Mouse (Mus musculus) urinary bladder, postnatal 4 days (tissue): ENCODE results near the gene Hdac9.
A peak's percentile ranks its signal among the peaks of the same experiment; 100 is the strongest.

Source experiments
- DNase-seq, 2 experiments: peaks; one replicate each; pipeline ENCODE4 v3.0.0; 2021 to 2022; ENCODE audit warnings: low spot score in 2 of 2

Hdac9 gene

GRCm38 (mm10) chr12:34916995-34917394 lies at the start of gene Hdac9:
TSS of gene Hdac9 (minus strand) at chr12:34917095.
- no peak for DNase-seq

- DNase-seq: no peak
Observed at GRCm38 (mm10) chr12:34949066-34949706, 32.3 kb upstream of the Hdac9 start.

DNA sequence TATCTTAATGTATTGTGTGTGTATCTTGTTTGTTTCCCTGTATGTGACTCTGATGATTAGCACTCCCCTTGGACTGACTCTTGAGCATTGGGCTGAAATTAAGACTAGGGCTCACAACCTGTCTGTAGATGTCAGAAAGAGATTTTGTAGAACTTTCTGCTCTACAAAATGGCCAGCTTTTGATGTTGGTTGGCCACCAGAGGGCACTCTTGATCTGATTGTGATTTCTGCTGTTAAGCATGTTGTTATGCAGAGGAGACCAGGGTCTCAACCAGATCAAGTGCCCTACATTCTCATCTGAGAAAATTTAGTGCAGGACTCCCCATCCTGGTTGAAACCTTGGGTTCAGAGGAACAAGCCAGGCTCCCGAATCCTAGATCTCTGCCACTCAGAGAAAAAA lies 21.0 kb upstream of the Hdac9 start:
- DNase-seq: no peak

- no peak for DNase-seq
Observed at GRCm38 (mm10) chr12:34908008-34908407, 8.9 kb downstream of the Hdac9 start.

- DNase-seq: no peak
Observed at GRCm38 (mm10) chr12:34907506-34907850, 9.4 kb downstream of the Hdac9 start.

GRCm38 (mm10) chr12:34906704-34907505 lies 10.0 kb downstream of the Hdac9 start:
- peak in 1 of 2 experiments; percentile 18 for DNase-seq

DNA sequence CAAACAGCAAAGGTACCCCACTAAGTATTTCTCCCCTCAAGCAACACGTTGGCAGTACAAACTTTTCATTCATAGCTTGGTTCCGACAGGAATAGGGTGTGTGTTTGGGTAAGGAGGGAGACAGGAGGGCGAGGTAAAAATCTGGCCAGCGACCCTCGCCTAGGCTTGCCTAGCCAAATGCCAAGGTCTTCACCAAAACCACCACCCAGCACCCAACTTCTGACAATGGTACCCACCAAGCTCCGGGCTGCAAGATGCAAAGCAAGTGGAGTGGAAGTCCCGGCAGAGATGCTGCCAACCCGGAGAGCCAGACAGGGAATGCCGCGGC lies 10.6 kb downstream of the Hdac9 start:
- no peak for DNase-seq

DNA sequence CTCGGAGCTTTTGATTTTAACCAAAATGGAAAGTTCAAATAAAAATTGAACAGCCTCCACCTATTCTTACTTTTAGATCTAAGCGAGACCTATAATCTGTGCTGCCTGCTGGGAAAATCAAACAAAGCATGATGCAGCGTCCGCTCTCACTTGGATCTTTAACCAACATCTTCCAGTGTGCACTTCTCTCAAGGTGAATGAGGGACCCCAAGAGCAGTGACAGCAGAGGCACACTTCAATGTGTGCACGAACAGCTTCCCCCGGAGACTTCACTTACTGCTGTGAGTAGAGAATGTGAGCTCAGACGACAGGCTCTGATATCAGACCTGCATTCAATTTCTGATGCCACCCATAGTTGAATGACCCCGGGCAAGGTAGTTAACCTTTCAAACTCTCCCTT lies 16.7 kb downstream of the Hdac9 start:
- DNase-seq: no peak

- no peak for DNase-seq
Observed at GRCm38 (mm10) chr12:34894867-34895266, 22.0 kb downstream of the Hdac9 start.

DNA sequence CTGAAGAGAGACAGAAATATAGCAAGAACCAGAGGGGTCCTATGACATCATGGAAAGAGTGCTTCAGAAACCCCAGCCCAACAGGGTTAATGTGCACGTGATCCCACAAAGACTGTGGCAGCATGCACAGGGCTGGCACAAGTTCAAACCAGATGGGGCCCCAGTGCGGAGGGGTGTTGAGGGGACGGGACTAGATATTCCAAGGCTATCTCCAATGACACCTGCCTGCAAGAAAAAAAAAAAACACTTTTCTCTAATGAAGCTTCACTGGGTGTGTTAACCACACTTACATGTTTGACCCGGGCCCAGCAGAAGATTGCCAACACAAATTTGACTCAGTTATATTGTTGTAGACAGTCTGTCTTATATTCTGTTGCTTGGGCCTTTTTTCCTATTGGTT lies 28.2 kb downstream of the Hdac9 start:
- DNase-seq: no peak

GRCm38 (mm10) chr12:34874926-34875325 lies 42.0 kb downstream of the Hdac9 start:
- DNase-seq: no peak

DNA sequence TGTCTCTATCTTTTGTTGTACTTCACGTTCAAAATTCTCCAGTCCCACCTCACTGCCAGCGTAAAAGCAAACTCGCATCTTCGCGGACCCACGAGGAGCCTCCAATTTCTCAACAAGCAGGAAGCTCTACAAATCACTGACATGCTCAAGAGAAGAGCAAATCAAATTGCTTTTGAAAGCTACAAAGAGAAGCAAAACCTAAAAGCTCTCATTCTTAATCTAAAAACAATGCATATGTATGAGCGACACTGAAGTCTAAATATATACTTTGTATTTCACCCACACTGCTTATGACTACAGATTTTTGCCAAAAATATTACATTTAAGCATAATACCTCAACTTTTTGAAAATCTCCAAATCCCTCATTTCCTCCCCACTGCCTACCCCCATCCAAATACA lies 45.9 kb downstream of the Hdac9 start:
- no peak for DNase-seq

DNA sequence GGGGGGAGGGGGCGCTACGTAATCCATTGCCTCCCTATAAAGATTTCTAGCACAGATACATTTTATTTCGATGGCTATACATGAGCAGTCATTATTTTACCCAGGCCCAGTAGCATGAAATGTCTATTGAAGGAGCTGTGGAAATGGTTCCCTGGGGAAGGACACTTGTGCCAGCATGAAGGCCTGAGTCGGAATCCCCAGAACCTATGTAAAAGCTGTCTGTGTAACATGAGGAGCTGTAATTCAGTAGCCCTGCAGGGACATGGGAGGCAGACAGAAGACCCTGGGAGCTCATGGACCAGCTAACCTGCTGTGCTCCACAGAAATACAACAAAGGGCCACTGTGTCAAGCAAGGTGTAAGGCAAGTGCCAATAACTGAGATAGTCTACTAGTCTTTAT lies 75.7 kb downstream of the Hdac9 start:
- DNase-seq: no peak

- DNase-seq: no peak
Observed at GRCm38 (mm10) chr12:34837318-34837717, 79.6 kb downstream of the Hdac9 start.

DNA sequence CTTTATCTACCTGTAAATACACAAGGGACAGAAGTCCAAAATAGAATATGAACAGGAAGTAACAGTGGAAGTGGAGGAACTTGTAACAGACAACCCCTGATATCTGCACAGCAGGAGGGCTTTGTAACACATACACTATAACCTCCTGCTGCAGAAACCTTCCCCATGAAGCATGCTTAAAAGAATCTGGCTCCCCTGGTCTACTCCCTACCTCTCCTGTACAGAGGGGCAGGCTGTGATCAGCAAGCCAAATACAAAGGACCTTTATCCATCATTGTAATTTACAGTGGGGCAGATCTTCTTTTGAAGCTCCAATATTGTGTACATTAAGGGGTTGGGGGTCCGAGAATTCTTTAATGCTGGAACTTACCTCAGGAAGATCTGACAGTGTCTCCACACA lies 80.0 kb downstream of the Hdac9 start:
- DNase-seq: no peak

DNA sequence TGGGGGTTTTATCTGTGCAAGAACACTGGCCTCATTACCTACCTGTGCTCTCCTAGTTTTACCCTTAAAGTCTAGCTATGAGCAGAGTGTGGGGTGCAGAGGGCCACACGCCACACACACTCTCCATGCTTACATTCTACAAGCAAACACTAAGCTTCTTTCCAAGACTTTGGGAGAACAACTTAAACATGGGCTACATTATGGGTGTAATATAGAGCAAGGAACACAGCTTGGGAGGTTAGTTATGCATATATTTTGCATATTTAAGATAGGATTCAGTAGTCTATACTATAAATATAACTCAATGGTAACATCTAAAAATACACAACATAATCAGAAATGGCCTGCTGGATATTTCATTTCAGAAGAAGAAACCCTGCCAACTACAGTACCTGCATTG lies 80.8 kb downstream of the Hdac9 start:
- no peak for DNase-seq

- DNase-seq: no peak
Observed at GRCm38 (mm10) chr12:34835493-34835892, 81.4 kb downstream of the Hdac9 start.

DNA sequence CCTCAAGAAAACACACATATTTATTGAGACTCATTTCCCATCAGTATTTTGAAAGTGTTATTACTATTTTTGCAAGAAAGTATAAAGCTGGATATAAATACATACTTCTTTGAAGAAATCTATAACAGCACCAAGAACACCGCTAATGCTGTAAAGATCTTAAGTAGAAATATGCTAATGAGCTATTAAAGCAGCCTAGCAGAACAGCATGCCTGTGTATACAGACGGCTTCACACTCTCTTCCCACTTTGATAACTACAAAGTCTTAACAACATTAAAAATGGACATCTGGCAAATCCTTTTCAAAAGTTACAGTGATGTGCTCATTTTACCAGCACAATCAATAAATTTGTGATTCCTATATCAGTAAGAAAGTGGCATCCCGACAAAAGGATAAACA lies 88.2 kb downstream of the Hdac9 start:
- DNase-seq: no peak

- no peak for DNase-seq
Observed at GRCm38 (mm10) chr12:34826931-34827330, 90.0 kb downstream of the Hdac9 start.

DNA sequence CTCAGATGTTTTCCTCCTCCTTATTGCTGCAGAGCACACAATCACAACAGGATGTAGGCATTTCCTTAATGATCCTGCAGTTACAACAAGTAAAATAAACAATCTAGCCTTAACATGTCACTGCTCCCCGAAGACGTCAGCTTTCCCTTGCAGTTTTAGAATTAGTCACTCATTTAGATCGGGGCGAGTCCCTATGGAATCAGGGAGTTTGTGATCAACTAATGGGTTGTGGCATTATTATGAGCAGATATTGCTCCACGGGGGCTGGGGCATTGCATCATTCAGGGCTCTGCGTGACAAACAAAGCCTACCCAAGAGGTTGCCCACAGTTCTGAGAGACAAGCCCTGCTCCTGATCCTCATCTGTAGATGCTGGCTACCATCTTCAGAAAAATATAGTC lies 96.7 kb downstream of the Hdac9 start:
- DNase-seq: no peak

- no peak for DNase-seq
Observed at GRCm38 (mm10) chr12:34811673-34812613, 105.0 kb downstream of the Hdac9 start.

GRCm38 (mm10) chr12:34810221-34810620 lies 106.7 kb downstream of the Hdac9 start:
- DNase-seq: no peak

- DNase-seq: no peak
Observed at GRCm38 (mm10) chr12:34808180-34808579, 108.7 kb downstream of the Hdac9 start.
